Mouse (Mus musculus) embryo, embryonic 11.5 days (tissue): ENCODE data around the gene Cfap45.
A peak's percentile ranks its signal among the peaks of the same experiment; 100 is the strongest.

ENCODE experiments used
- DNase-seq: peaks from one replicate; pipeline ENCODE4 v3.0.0-alpha.2; 2012; ENCODE audit warnings: low read depth, low spot score

The Cfap45 gene

DNA sequence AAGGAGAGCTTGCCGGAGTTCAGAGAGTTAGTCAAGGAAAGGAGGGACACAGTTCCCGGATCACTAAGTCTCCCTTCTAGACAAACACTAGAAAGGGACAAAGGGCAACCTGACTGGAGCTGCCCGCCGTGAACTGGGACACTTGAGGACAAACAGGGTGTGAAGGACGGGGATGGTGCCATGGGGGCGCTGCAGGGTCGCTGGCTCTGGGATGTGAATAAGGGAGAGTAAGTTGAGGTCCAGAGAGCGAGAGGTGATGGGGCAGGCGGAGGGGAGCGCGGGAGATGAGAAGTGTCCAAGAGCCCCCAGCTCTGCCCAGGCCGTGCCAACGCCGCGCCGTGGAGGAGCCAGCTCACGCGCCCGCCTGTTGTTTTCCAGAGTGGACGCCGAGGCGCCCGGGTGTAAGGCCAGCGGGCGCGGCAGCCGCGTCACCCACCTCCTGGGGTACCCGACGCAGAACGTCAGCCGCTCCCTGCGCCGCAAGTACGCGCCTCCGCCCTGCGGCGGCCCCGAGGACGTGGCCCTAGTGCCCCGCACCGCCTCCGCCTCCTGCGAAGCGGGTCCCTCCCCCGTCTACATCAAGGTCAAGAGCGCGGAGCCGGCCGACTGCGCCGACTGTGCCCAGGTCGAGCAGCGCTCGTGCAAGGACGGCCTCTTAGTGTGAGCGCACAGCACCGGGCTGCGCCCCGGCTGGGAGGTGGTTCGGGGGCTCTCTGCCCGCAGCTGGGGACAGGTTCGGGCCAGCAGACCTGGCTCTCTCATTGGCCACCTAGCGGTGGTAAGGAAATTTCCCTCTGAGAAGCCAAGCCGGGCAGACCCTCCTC lies 42.3 kb downstream of the Cfap45 start:
- DNase-seq = peak; percentile 65

DNA sequence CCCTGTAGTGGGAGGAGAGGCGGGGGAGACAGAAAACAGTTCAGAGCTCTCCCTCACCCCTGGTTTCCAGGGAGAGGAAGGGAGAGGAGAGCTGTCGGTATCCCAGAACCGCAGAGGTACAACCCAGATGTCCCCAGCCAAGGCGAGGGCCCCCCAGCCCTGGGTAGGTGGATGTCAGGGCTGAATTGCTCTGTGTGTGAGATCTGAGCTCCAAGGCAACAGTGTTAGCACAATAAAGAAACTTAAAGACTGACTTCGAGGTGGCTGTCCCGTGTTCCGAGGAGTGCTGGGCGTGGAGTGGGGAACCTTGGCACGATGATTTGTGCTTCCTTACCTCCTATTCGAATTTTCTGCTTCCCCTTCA lies 42.8 kb downstream of the Cfap45 start:
- no peak for DNase-seq

DNA sequence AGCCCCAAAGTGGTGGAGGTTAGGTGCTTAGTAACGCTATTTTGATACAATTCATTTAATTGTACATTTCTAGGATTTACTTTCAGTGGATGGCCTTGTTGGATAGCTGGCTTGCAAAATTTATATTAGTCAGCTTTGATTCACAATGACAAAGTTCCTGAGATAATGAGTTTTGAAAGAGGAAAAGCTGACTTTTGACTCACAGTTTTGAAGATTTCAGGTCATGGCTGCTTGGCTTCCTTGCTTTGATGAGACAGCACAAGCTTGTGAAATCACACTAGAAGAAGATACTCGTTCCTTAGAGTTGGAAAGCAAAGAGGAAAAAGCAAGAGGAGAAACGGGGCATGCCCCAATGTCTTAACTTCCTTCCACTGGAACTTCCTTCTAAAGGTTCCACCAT lies 45.5 kb downstream of the Cfap45 start:
- DNase-seq = no peak

DNA sequence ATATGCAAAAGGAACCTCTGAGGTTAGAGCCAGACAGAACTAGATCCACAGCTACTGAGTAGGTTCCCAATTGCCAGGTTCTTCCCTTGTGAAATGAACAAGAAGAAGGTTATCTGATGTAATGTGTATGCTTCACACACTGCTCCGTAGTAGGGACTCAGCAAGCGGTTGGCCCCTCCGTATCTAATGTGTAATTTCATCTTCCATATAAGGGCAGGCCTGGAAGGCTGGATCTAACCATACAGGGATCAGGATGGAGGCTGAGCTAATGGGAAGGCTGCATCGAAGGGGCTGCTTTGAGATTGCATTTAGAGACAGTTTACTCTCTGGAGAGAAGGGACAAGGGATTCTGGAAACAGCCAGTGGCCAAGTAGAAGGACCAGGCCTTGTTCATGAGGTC lies 47.2 kb downstream of the Cfap45 start:
- DNase-seq = no peak

DNA sequence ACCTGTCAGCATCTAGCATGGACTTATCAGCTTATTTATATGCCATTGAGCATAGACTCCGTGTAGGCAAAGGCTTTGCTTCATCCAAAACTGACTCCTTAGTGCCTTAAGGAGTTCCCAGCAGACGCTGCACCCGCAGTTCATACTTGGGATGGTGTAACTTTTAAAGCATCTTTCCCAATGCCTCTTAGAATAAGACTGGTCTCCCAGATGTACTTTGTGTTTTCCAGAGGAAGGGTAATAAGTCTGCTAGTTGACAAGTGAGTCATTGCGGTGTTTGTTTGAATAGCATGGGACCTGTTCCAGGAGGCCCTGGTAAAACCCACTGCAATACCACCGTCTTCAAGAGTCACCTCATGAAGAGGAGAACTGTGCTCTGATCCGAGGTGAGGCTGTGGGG lies 59.5 kb downstream of the Cfap45 start:
- no peak for DNase-seq

DNA sequence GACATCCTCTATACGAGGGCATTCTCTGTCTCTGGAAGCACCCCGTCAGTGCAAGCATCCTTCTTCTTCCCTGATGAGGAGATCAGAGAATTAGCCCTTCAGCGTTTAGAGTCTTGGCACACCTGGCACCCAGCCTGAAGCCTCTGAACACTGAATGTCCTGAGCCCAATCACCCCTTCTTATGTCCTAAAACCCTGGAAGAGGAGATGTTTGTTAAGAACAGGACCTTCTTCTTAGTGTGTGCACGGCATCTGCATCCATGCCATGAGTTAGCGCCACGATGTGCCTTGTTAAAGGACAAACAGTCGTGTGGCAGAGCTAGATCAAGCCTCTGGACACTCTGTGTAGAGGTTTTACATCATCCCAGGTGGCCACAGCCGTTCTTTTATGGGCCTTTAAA lies 61.8 kb downstream of the Cfap45 start:
- DNase-seq = no peak

DNA sequence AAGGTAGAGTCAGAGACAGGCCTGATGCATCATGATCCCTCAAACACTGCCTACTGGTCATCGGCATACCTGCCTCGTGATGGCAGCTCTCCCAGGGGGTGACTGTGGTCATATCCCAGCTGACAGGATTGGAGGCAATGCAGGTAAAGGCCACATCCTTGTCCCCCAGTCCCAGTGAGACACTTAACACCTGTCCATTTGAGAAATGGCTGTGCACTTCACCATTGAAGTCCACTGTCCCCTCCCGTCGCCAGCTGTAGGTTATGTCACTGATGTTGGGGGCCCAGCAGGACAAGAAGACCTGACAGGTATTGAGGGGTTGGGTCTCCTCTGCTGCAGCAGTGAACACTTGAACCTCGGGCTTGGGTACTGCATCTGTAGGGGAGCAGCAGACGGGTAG lies 63.7 kb downstream of the Cfap45 start:
- no peak for DNase-seq

DNA sequence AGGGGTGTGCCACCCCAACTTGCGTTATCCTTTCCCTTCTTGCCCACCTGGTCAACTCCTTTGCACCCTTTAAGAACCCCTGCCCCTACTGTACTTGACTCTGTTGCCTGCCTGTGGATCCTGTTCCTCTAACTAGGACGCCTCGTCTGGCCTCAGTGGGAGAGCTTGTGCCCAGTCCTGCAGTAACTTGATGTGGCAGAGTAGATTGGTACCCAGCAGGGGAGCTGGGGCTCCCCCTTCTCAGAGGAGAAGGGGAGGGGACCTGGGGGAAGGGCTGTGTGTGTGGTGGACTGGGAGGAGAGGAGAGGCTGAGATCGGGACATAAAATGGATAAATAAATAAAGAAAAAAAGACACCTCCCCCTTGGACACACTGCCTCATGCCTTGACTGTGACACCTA lies 64.4 kb downstream of the Cfap45 start:
- no peak for DNase-seq

DNA sequence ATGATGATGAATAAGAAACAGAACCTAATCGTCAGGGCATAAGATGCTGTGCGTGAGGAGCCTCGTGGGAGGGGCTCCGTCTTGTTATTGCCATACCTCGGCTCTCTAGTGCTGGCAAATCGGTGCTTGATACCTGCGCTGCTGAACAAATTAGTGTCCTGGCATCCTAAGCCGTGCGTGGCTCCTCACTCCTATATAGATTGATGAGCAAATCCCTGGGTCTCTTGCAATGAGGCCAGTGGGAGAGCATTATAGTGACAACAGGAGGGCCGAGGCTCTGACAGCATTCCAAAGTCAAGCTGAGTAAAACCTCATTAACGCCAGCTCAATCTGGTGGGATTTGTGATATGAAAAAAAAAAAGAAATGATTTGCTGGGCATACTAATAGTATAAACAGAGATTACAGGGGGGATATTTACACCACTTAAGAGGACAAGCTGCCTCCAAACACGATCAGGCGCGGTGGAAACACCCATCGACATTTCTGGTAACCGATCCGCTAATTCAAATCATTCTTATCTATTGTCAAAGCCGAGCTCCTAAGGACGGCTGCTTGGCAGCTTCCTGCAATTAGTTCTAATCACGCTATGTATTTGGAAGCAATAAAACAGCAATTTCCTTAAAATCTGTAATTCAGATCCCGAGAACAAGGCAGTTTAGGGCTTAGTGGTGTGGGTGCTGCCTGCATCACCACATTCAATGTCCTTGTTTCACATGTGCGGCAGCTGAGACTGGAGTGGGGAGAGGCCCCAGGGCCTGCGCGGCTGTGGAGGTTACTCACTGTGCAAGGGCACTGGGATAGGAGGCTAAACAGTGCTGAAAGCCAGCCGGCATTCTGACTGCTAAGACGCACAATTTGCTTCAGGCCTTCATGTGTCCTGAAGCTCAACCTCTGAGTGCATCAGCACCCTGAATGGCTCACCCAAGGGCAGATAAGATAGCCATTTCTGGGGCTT lies 65.3 kb downstream of the Cfap45 start:
- DNase-seq = no peak

DNA sequence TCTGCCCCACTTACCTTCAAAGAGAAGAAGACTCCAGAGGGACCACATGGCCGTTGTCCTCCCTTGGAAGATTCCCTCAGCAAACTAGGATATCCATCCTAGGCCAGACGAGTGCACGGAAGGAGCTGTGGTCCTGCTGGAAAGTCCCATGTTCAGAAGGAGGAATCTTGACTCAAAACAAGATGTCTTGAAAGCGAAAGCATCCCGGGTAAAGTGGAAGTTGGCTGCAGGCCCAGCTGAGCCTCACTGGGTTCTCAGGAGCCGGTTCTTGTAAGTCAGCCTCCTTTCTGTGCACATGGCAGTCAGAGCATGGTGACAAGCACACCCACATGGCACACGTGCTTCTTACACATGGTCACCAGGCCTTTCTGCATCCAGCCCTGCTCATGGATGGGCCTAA lies 69.8 kb downstream of the Cfap45 start, which contains the start of gene Slamf8:
Slamf8 (minus strand) TSS at position 184 of the 400 bp plus-strand sequence.
- no peak for DNase-seq

DNA sequence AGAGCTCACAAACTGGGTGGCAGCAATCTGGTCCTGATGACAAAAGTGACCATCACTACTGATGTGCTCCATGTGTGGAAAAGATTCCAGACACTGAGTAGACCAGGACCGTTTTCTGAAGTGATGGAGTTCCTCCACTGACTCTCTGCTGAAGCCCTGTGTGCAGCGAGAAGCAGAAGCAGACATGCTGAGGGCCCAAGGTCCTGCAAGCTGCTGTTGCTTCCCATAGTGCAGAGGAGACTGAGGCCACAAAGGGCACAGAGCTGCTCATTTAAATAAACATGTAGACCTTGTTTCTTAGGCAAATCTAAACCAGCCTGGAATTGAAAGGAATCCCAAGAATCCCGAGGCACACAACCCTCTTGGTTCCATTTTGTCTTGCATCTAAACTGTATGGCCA lies 72.7 kb downstream of the Cfap45 start:
- DNase-seq = no peak

DNA sequence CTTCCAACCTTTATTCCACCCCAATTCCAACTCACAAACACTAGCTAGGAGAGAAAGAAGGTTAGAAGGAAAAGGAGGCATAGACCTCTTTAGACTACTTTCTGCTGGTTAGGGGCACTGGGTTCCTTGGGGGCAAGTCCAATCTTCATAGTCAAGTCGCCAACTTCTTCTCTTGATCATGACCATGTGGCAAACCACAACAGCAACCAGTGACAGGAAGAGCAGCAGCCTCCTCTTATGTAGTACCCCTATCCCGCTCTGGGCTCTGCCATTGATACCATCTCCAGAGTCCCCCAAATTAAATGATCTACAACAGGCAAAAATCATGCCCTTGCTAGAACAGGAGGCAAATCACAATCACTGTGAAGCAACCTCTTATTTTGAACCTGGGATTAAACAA lies 73.4 kb downstream of the Cfap45 start:
- no peak for DNase-seq

DNA sequence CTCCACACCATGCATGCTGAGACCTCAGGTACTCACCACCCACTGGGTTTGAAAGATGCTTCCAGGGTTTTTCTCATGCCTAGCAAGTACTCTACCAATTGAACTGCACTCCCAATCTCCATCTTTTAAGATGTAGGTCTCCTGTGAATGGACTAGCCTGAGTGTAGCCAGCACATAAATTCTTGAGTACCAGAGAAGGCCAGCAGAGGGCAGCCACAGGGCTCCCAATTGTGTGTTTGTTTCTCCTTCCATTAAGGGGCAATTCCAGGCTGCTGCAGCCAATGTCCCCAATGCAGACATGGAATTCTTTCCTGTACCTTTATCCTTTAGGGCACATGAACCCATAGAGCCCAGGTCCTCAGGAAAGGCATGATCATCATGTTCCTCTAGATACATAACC lies 73.9 kb downstream of the Cfap45 start:
- DNase-seq = no peak
